Mouse (Mus musculus): ENCODE data around the gene Agbl5. TPM values are rescaled to one million over a fixed set of nuclear protein-coding genes. Genes with fewer than 3 reads are reported as not detected.

Agbl5 gene
- polyA plus RNA-seq, 1 experiment from 2014 or later, result 13.9 TPM

GRCm38 (mm10) chr5:30944956-30945781, 56.7 kb downstream of the Agbl5 start, which contains the start of gene Cgref1:
TSS of gene Cgref1 (minus strand) at chr5:30945591.
- Histone ChIP-seq H3K4me1 (replicated peaks) (peaks cover 15% of the 10 kb centered on the region), H3K4me2 (replicated peaks) (peak within 1 kb of the TSS; percentile 90), H3K9ac (peak within 1 kb of the TSS; percentile 43), H3K27me3 (replicated peaks) (no peaks in the 10 kb centered on the region), H3K36me3 (no peaks in the 10 kb centered on the region), H3K9me3 (no peaks in the 10 kb centered on the region), H3K4me3 (replicated peaks) (peak within 1 kb of the TSS; percentile 48), H3K27ac (no peak within 1 kb of the TSS)
- whole genome bisulfite sequencing, result 6% methylated on average over 44 of the region's 44 CpGs
- ATAC-seq, result peak; percentile 77

GRCm38 (mm10) chr5:30948620-30949019, 60.1 kb downstream of the Agbl5 start:
- H3K36me3 ChIP-seq, result peaks cover 2% of the 10 kb centered on the region; the same call in 1 of the 2 replicates
- no peak overlapping the region for H3K4me3 ChIP-seq (replicated peaks)
- H3K4me2 ChIP-seq (replicated peaks), result peak overlapping the region; percentile 88; the same call in 1 of the 2 replicates
- no peak overlapping the region for H3K9ac ChIP-seq
- no peaks in the 10 kb centered on the region for H3K27me3 ChIP-seq (replicated peaks)
- 69% methylated on average over 5 of the region's 5 CpGs for WGBS
- peak; percentile 49 for ATAC-seq
- peak overlapping the region; percentile 69 for H3K27ac ChIP-seq
- H3K4me1 ChIP-seq (replicated peaks), result peaks cover 15% of the 10 kb centered on the region
- H3K9me3 ChIP-seq, result no peaks in the 10 kb centered on the region

GRCm38 (mm10) chr5:30949654-30950326, 61.3 kb downstream of the Agbl5 start:
- ATAC-seq, result peak; percentile 89
- peaks cover 14% of the 10 kb centered on the region for H3K4me1 ChIP-seq (replicated peaks)
- no peaks in the 10 kb centered on the region for H3K9me3 ChIP-seq
- under 1% methylated on average over 31 of the region's 31 CpGs for WGBS
- peak overlapping the region; percentile 62 for H3K4me3 ChIP-seq (replicated peaks)
- H3K4me2 ChIP-seq (replicated peaks), result peak overlapping the region; percentile 88
- peak overlapping the region; percentile 82 for H3K27ac ChIP-seq
- no peaks in the 10 kb centered on the region for H3K27me3 ChIP-seq (replicated peaks)
- H3K36me3 ChIP-seq, result peaks cover 14% of the 10 kb centered on the region
- H3K9ac ChIP-seq, result peak overlapping the region; percentile 56

- Histone ChIP-seq H3K9me3 (no peaks in the 10 kb centered on the region), H3K4me1 (replicated peaks) (peaks cover 8% of the 10 kb centered on the region), H3K4me3 (replicated peaks) (peak overlapping the region; percentile 62), H3K36me3 (peaks cover 20% of the 10 kb centered on the region), H3K27me3 (replicated peaks) (no peaks in the 10 kb centered on the region), H3K27ac (peak overlapping the region; percentile 82; the same call in 1 of the 2 replicates), H3K4me2 (replicated peaks) (peak overlapping the region; percentile 88), H3K9ac (peak overlapping the region; percentile 56)
- 0 out of 2 replicates have a peak, but pooled peaks have one; percentile 0 for ATAC-seq
- 59% methylated on average over 4 of the region's 4 CpGs for WGBS
Measured at GRCm38 (mm10) chr5:30950451-30950850, 62.0 kb downstream of the Agbl5 start.

- no peak overlapping the region for H3K4me3 ChIP-seq (replicated peaks)
- H3K27ac ChIP-seq, result no peak overlapping the region
- H3K4me2 ChIP-seq (replicated peaks), result peak overlapping the region; percentile 88; the same call in 1 of the 2 replicates
- peaks cover 7% of the 10 kb centered on the region for H3K4me1 ChIP-seq (replicated peaks)
- no peaks in the 10 kb centered on the region for H3K9me3 ChIP-seq
- no peak for ATAC-seq
- H3K9ac ChIP-seq, result no peak overlapping the region
- WGBS, result 90% methylated on average over 2 of the region's 2 CpGs
- H3K27me3 ChIP-seq (replicated peaks), result no peaks in the 10 kb centered on the region
- H3K36me3 ChIP-seq, result peaks cover 25% of the 10 kb centered on the region
Measured at GRCm38 (mm10) chr5:30950922-30951321, 62.4 kb downstream of the Agbl5 start.

- H3K4me2 ChIP-seq (replicated peaks), result no peak overlapping the region
- H3K36me3 ChIP-seq, result peaks cover 27% of the 10 kb centered on the region
- H3K4me3 ChIP-seq (replicated peaks), result no peak overlapping the region
- ATAC-seq, result no peak
- 84% methylated on average over 6 of the region's 6 CpGs for WGBS
- no peaks in the 10 kb centered on the region for H3K27me3 ChIP-seq (replicated peaks)
- peaks cover 7% of the 10 kb centered on the region for H3K4me1 ChIP-seq (replicated peaks)
- no peaks in the 10 kb centered on the region for H3K9me3 ChIP-seq
- no peak overlapping the region for H3K9ac ChIP-seq
- 0 out of 2 replicates have a peak overlapping the region, but pooled peaks have one; percentile 19 for H3K27ac ChIP-seq
Measured at GRCm38 (mm10) chr5:30951706-30952105, 63.2 kb downstream of the Agbl5 start.

GRCm38 (mm10) chr5:30952551-30952950, 64.1 kb downstream of the Agbl5 start:
- H3K36me3 ChIP-seq, result peaks cover 27% of the 10 kb centered on the region
- no peak overlapping the region for H3K9ac ChIP-seq
- peaks cover 8% of the 10 kb centered on the region for H3K4me1 ChIP-seq (replicated peaks)
- WGBS, result 84% methylated on average over 5 of the region's 5 CpGs
- no peaks in the 10 kb centered on the region for H3K27me3 ChIP-seq (replicated peaks)
- H3K4me3 ChIP-seq (replicated peaks), result no peak overlapping the region
- H3K27ac ChIP-seq, result no peak overlapping the region
- no peak for ATAC-seq
- H3K4me2 ChIP-seq (replicated peaks), result no peak overlapping the region
- H3K9me3 ChIP-seq, result no peaks in the 10 kb centered on the region

- Histone ChIP-seq H3K36me3 (peaks cover 33% of the 10 kb centered on the region), H3K9ac (no peak overlapping the region), H3K9me3 (no peaks in the 10 kb centered on the region), H3K4me2 (replicated peaks) (no peak overlapping the region), H3K27me3 (replicated peaks) (no peaks in the 10 kb centered on the region), H3K27ac (no peak overlapping the region), H3K4me3 (replicated peaks) (no peak overlapping the region), H3K4me1 (replicated peaks) (peaks cover 20% of the 10 kb centered on the region)
- ATAC-seq, result no peak
- WGBS, result 95% methylated on average over 6 of the region's 6 CpGs
Measured at GRCm38 (mm10) chr5:30954065-30954464, 65.6 kb downstream of the Agbl5 start.

GRCm38 (mm10) chr5:30954556-30954955, 66.1 kb downstream of the Agbl5 start:
- H3K9me3 ChIP-seq, result no peaks in the 10 kb centered on the region
- ATAC-seq, result no peak
- no peak overlapping the region for H3K27ac ChIP-seq
- H3K4me1 ChIP-seq (replicated peaks), result peaks cover 17% of the 10 kb centered on the region
- peaks cover 33% of the 10 kb centered on the region for H3K36me3 ChIP-seq
- no peak overlapping the region for H3K4me2 ChIP-seq (replicated peaks)
- no peak overlapping the region for H3K4me3 ChIP-seq (replicated peaks)
- no peaks in the 10 kb centered on the region for H3K27me3 ChIP-seq (replicated peaks)
- WGBS, result 91% methylated on average over 9 of the region's 9 CpGs
- H3K9ac ChIP-seq, result no peak overlapping the region

- Histone ChIP-seq H3K4me2 (replicated peaks) (no peak overlapping the region), H3K36me3 (peaks cover 33% of the 10 kb centered on the region), H3K27me3 (replicated peaks) (no peaks in the 10 kb centered on the region), H3K27ac (no peak overlapping the region), H3K4me3 (replicated peaks) (no peak overlapping the region), H3K9ac (no peak overlapping the region), H3K4me1 (replicated peaks) (peaks cover 17% of the 10 kb centered on the region), H3K9me3 (no peaks in the 10 kb centered on the region)
- ATAC-seq, result no peak
- 93% methylated on average over 6 of the region's 6 CpGs for WGBS
Measured at GRCm38 (mm10) chr5:30955751-30956150, 67.3 kb downstream of the Agbl5 start.
